Mouse (Mus musculus) large intestine, adult 2 months (tissue): ENCODE results near the gene Ttc28. TPM values are rescaled to one million over a fixed set of nuclear protein-coding genes. Genes with fewer than 3 reads are reported as not detected.

Experiments
- DNase-seq: peaks from one replicate; pipeline ENCODE4 v3.0.0-alpha.2; 2012; ENCODE audit warnings: low read depth, low spot score
- WGBS: fragments of 180-500 bp; shearing (Covaris S2); methylation state at CpG from one replicate; pipeline ENCODE4 v1.1.7; 2018; 5-methylcytosine and 5-hydroxymethylcytosine counted together
- polyA plus RNA-seq: library from polyadenylated mRNA; depleted of rRNA; stranded (reverse); fragments of >200 nt; gene quantifications from 2 replicates; pipeline ENCODE4 v1.2.3, GENCODE M21; 2012

Gene Ttc28
- polyA plus RNA-seq, 1 experiment: 1.1 TPM

GRCm38 (mm10) chr5:111037123-111037748 lies 157.6 kb downstream of the Ttc28 start:
- no peak for DNase-seq
- 72% methylated on average over 7 of the region's 7 CpGs for WGBS

GRCm38 (mm10) chr5:111039771-111040170 lies 160.2 kb downstream of the Ttc28 start:
- no peak for DNase-seq
- WGBS: 56% methylated on average over 6 of the region's 6 CpGs

GRCm38 (mm10) chr5:111041952-111042351 lies 162.3 kb downstream of the Ttc28 start:
- 85% methylated on average over 5 of the region's 5 CpGs for WGBS
- DNase-seq: no peak

- 76% methylated on average over 7 of the region's 7 CpGs for WGBS
- no peak for DNase-seq
Observed at GRCm38 (mm10) chr5:111044193-111044592, 164.6 kb downstream of the Ttc28 start.

- WGBS: 66% methylated on average over 6 of the region's 6 CpGs
- DNase-seq: no peak
Observed at GRCm38 (mm10) chr5:111046359-111046758, 166.8 kb downstream of the Ttc28 start.

GRCm38 (mm10) chr5:111046841-111047476 lies 167.4 kb downstream of the Ttc28 start:
- 62% methylated on average over 14 of the region's 14 CpGs for WGBS
- no peak for DNase-seq

- no peak for DNase-seq
- 74% methylated on average over 5 of the region's 5 CpGs for WGBS
Observed at GRCm38 (mm10) chr5:111048036-111048435, 168.4 kb downstream of the Ttc28 start.

- DNase-seq: no peak
- 63% methylated on average over 4 of the region's 4 CpGs for WGBS
Observed at GRCm38 (mm10) chr5:111049584-111049983, 170.0 kb downstream of the Ttc28 start.

GRCm38 (mm10) chr5:111050135-111050534 lies 170.5 kb downstream of the Ttc28 start:
- WGBS: 38% methylated on average over 9 of the region's 9 CpGs
- DNase-seq: no peak

- WGBS: 80% methylated on average over 9 of the region's 9 CpGs
Observed at GRCm38 (mm10) chr5:111054380-111054779, 174.8 kb downstream of the Ttc28 start.

GRCm38 (mm10) chr5:111054848-111055428 lies 175.3 kb downstream of the Ttc28 start:
- DNase-seq: no peak
- 56% methylated on average over 17 of the region's 17 CpGs for WGBS

More at GRCm38 (mm10) chr5:111054380-111054779, 174.8 kb downstream of the Ttc28 start:
- DNase-seq: no peak

GRCm38 (mm10) chr5:111055507-111055906 lies 175.9 kb downstream of the Ttc28 start:
- DNase-seq: no peak
- 45% methylated on average over 8 of the region's 8 CpGs for WGBS

- WGBS: 70% methylated on average over 7 of the region's 7 CpGs
- DNase-seq: no peak
Observed at GRCm38 (mm10) chr5:111057084-111057483, 177.5 kb downstream of the Ttc28 start.

- 62% methylated on average over 22 of the region's 22 CpGs for WGBS
- no peak for DNase-seq
Observed at GRCm38 (mm10) chr5:111058401-111059139, 179.0 kb downstream of the Ttc28 start.

- WGBS: 52% methylated on average over 11 of the region's 11 CpGs
Observed at GRCm38 (mm10) chr5:111059140-111059921, 179.7 kb downstream of the Ttc28 start.

GRCm38 (mm10) chr5:111060246-111060745 lies 180.7 kb downstream of the Ttc28 start:
- 73% methylated on average over 6 of the region's 6 CpGs for WGBS
- DNase-seq: no peak

More at GRCm38 (mm10) chr5:111059140-111059921, 179.7 kb downstream of the Ttc28 start:
- no peak for DNase-seq

- no peak for DNase-seq
- 77% methylated on average over 3 of the region's 3 CpGs for WGBS
Observed at GRCm38 (mm10) chr5:111063155-111063554, 183.6 kb downstream of the Ttc28 start.

GRCm38 (mm10) chr5:111063991-111064390 lies 184.4 kb downstream of the Ttc28 start:
- WGBS: 79% methylated on average over 3 of the region's 3 CpGs

GRCm38 (mm10) chr5:111065770-111066169 lies 186.2 kb downstream of the Ttc28 start:
- DNase-seq: no peak
- WGBS: 78% methylated on average over 4 of the region's 4 CpGs

More at GRCm38 (mm10) chr5:111063991-111064390, 184.4 kb downstream of the Ttc28 start:
- no peak for DNase-seq
